Mouse (Mus musculus) megakaryocyte, embryonic 14.5 days (primary cell): ENCODE measurements around the gene Zdhhc23. TPM values are rescaled to one million over a fixed set of nuclear protein-coding genes. Genes with fewer than 3 reads are reported as not detected.

ENCODE experiments used
- H3K27me3 ChIP-seq: replicated peaks from 2 replicates; pipeline ENCODE3; 2012; ENCODE audit warnings: inconsistent platforms
- H3K36me3 ChIP-seq: replicated peaks from 2 replicates; pipeline ENCODE3; 2012; ENCODE audit warnings: low read length, inconsistent platforms, mixed read lengths
- H3K4me1 ChIP-seq: 2 replicates; pipeline ENCODE4 v1.6.1; 2012; ENCODE audit warnings: inconsistent platforms
- H3K4me3 ChIP-seq: replicated peaks from 2 replicates; pipeline ENCODE3; 2012; ENCODE audit warnings: moderate library complexity, mild to moderate bottlenecking, inconsistent platforms
- H3K9me3 ChIP-seq: 2 replicates; pipeline ENCODE4 v1.6.1; 2012; ENCODE audit warnings: inconsistent platforms
- FLI1 ChIP-seq: IDR thresholded peaks from 2 replicates; pipeline ENCODE4 v1.6.1; 2012; ENCODE audit warnings: low read length, inconsistent platforms, mixed read lengths
- GATA1 ChIP-seq: IDR thresholded peaks from 3 replicates; pipeline ENCODE4 v1.6.1; 2012; ENCODE audit warnings: mixed read lengths, low read length, inconsistent platforms, borderline replicate concordance
- polyA plus RNA-seq: library from polyadenylated mRNA; stranded (reverse); fragments of >175 nt; gene quantifications from 2 replicates; pipeline ENCODE4 v1.2.3, GENCODE M21; 2012; ENCODE audit warnings: low replicate concordance; ENCODE audit not compliant: insufficient read depth

Zdhhc23 gene
- polyA plus RNA-seq, 1 experiment = 0.12 TPM

GRCm38 (mm10) chr16:43926341-43926859 lies 53.2 kb downstream of the Zdhhc23 start, which contains the start of gene Qtrt2:
Gene Qtrt2, minus strand, starts transcription at chr16:43926809.
- Histone ChIP-seq H3K36me3 (peaks cover 14% of the 10 kb centered on the region), H3K4me1 (peaks cover 17% of the 10 kb centered on the region), H3K4me3 (no peak within 1 kb of the TSS), H3K27me3 (no peaks in the 10 kb centered on the region), H3K9me3 (no peaks in the 10 kb centered on the region)
- no peak for TF ChIP-seq GATA1
- TF ChIP-seq FLI1 = no peak

- H3K27me3 ChIP-seq = no peaks in the 10 kb centered on the region
- H3K9me3 ChIP-seq = no peaks in the 10 kb centered on the region
- TF ChIP-seq GATA1 = no peak
- no peak for TF ChIP-seq FLI1
- H3K36me3 ChIP-seq = peaks cover 12% of the 10 kb centered on the region
- H3K4me3 ChIP-seq = no peak overlapping the region
- peaks cover 17% of the 10 kb centered on the region for H3K4me1 ChIP-seq
Observed at GRCm38 (mm10) chr16:43925846-43926245, 53.7 kb downstream of the Zdhhc23 start.

- Histone ChIP-seq H3K36me3 (peaks cover 12% of the 10 kb centered on the region), H3K4me1 (peaks cover 11% of the 10 kb centered on the region), H3K9me3 (no peaks in the 10 kb centered on the region), H3K27me3 (no peaks in the 10 kb centered on the region), H3K4me3 (no peak overlapping the region)
- TF ChIP-seq FLI1 (no peak), GATA1 (no peak)
Observed at GRCm38 (mm10) chr16:43925001-43925558, 54.5 kb downstream of the Zdhhc23 start.

- Histone ChIP-seq H3K27me3 (no peaks in the 10 kb centered on the region), H3K4me1 (peaks cover 13% of the 10 kb centered on the region), H3K36me3 (peaks cover 14% of the 10 kb centered on the region), H3K4me3 (no peak overlapping the region), H3K9me3 (no peaks in the 10 kb centered on the region)
- TF ChIP-seq FLI1 (no peak), GATA1 (no peak)
Observed at GRCm38 (mm10) chr16:43922630-43923029, 57.0 kb downstream of the Zdhhc23 start.

GRCm38 (mm10) chr16:43922024-43922423 lies 57.6 kb downstream of the Zdhhc23 start:
- Histone ChIP-seq H3K27me3 (no peaks in the 10 kb centered on the region), H3K36me3 (peaks cover 13% of the 10 kb centered on the region), H3K4me1 (peaks cover 13% of the 10 kb centered on the region), H3K4me3 (no peak overlapping the region), H3K9me3 (no peaks in the 10 kb centered on the region)
- TF ChIP-seq GATA1 = no peak
- no peak for TF ChIP-seq FLI1

- H3K4me1 ChIP-seq = peaks cover 13% of the 10 kb centered on the region
- H3K27me3 ChIP-seq = no peaks in the 10 kb centered on the region
- no peak overlapping the region for H3K4me3 ChIP-seq
- H3K9me3 ChIP-seq = no peaks in the 10 kb centered on the region
- peaks cover 16% of the 10 kb centered on the region for H3K36me3 ChIP-seq
- TF ChIP-seq FLI1 = no peak
- no peak for TF ChIP-seq GATA1
Observed at GRCm38 (mm10) chr16:43918867-43919266, 60.7 kb downstream of the Zdhhc23 start.

Other genes starting within 250 kb of the Zdhhc23 start
- gene Drd3, start 225.8 kb downstream of the Zdhhc23 start, polyA plus RNA-seq = not detected in 2 replicates
- gene Ccdc191, start 90.0 kb downstream of the Zdhhc23 start, polyA plus RNA-seq = 1.2 and 2.2 TPM in 2 replicates
- gene Qtrt2, start 53.0 kb downstream of the Zdhhc23 start, polyA plus RNA-seq = not detected in 2 replicates
- 1.5 TPM in 1 of 2 replicates, not detected in the other for gene Gramd1c, start 83.6 kb upstream of the Zdhhc23 start, polyA plus RNA-seq
- gene Atp6v1a, start 159.9 kb upstream of the Zdhhc23 start, polyA plus RNA-seq = 0.77 and 3.0 TPM in 2 replicates
- gene Naa50, start 160.0 kb upstream of the Zdhhc23 start, polyA plus RNA-seq = 1.1 and 6.5 TPM in 2 replicates
- gene Usf3, start 193.5 kb upstream of the Zdhhc23 start, polyA plus RNA-seq = 0.88 and 0.89 TPM in 2 replicates